Mouse (Mus musculus): ENCODE results near the gene Irak1. TPM values are rescaled to one million over a fixed set of nuclear protein-coding genes. Genes with fewer than 3 reads are reported as not detected.
A peak's percentile ranks its signal among the peaks of the same experiment; 100 is the strongest.

Irak1 gene
- 10 to 100 TPM; 21.3 to 32.3 (median 27.2) TPM for polyA plus RNA-seq (2017; shearing (Covaris generic))

GRCm38 (mm10) chrX:74023188-74024049 lies at the start of gene Irak1:
Gene Irak1, minus strand, starts transcription at chrX:74023918.
- peak; percentile 84 for ATAC-seq

- ATAC-seq: no peak
Measured at GRCm38 (mm10) chrX:74070794-74071193, 47.1 kb upstream of the Irak1 start.

GRCm38 (mm10) chrX:74067891-74068290 lies 44.2 kb upstream of the Irak1 start:
- ATAC-seq: no peak

- no peak for ATAC-seq
Measured at GRCm38 (mm10) chrX:74045107-74045506, 21.4 kb upstream of the Irak1 start.

- ATAC-seq: no peak
Measured at GRCm38 (mm10) chrX:74037702-74038375, 14.1 kb upstream of the Irak1 start.

GRCm38 (mm10) chrX:74030000-74030399 lies 6.3 kb upstream of the Irak1 start:
- no peak for ATAC-seq

GRCm38 (mm10) chrX:74022795-74023187 lies 927 bp downstream of the Irak1 start:
- no peak for ATAC-seq

- no peak for ATAC-seq
Measured at GRCm38 (mm10) chrX:74014597-74014996, 9.1 kb downstream of the Irak1 start.

- ATAC-seq: no peak
Measured at GRCm38 (mm10) chrX:74008063-74008462, 15.7 kb downstream of the Irak1 start.

- ATAC-seq: no peak
Measured at GRCm38 (mm10) chrX:74006401-74006800, 17.3 kb downstream of the Irak1 start.

GRCm38 (mm10) chrX:74003644-74004043 lies 20.1 kb downstream of the Irak1 start:
- no peak for ATAC-seq

GRCm38 (mm10) chrX:74001024-74001423 lies 22.7 kb downstream of the Irak1 start:
- ATAC-seq: no peak

GRCm38 (mm10) chrX:73998911-73999869 lies 24.5 kb downstream of the Irak1 start:
- ATAC-seq: no peak

GRCm38 (mm10) chrX:73977783-73978182 lies 45.9 kb downstream of the Irak1 start:
- ATAC-seq: no peak

- ATAC-seq: peak; percentile 76
Measured at GRCm38 (mm10) chrX:73976283-73976682, 47.4 kb downstream of the Irak1 start.

- no peak for ATAC-seq
Measured at GRCm38 (mm10) chrX:73972774-73973173, 50.9 kb downstream of the Irak1 start.

GRCm38 (mm10) chrX:73970781-73971180 lies 52.9 kb downstream of the Irak1 start:
- ATAC-seq: no peak

- no peak for ATAC-seq
Measured at GRCm38 (mm10) chrX:73969729-73970128, 54.0 kb downstream of the Irak1 start.

- ATAC-seq: no peak
Measured at GRCm38 (mm10) chrX:73969167-73969566, 54.6 kb downstream of the Irak1 start.

GRCm38 (mm10) chrX:73967177-73968075 lies 56.3 kb downstream of the Irak1 start:
- ATAC-seq: peak; percentile 65
